Mouse (Mus musculus) forebrain, embryonic 15.5 days (tissue): ENCODE measurements around the gene Foxp2. TPM values are rescaled to one million over a fixed set of nuclear protein-coding genes. Genes with fewer than 3 reads are reported as not detected.
A peak's percentile ranks its signal among the peaks of the same experiment; 100 is the strongest.

Experiments used
- ATAC-seq: fragments of 200-750 bp; cut with Nextera tagmentation; replicated peaks from 2 replicates; pipeline ENCODE4 v1.8.0; 2017; ENCODE audit warnings: mild to moderate bottlenecking, moderate TSS enrichment, moderate library complexity
- H3K27ac ChIP-seq: fragments of 300-500 bp; sonication (generic); replicated peaks from 2 replicates; pipeline ENCODE4 v1.5.1; 2015; ENCODE audit warnings: mild to moderate bottlenecking, inconsistent platforms
- H3K27me3 ChIP-seq: fragments of 300-500 bp; sonication (generic); 2 replicates; pipeline ENCODE4 v1.6.1; 2015; ENCODE audit warnings: inconsistent platforms
- H3K36me3 ChIP-seq: fragments of 300-500 bp; sonication (generic); 2 replicates; pipeline ENCODE4 v1.6.1; 2015; ENCODE audit warnings: mild to moderate bottlenecking, inconsistent platforms
- H3K4me1 ChIP-seq: fragments of 300-500 bp; sonication (generic); 2 replicates; pipeline ENCODE4 v1.6.1; 2015; ENCODE audit warnings: inconsistent platforms
- H3K4me2 ChIP-seq: fragments of 300-500 bp; sonication (generic); replicated peaks from 2 replicates; pipeline ENCODE4 v1.6.1; 2015; ENCODE audit warnings: mild to moderate bottlenecking, inconsistent platforms
- H3K4me3 ChIP-seq: fragments of 300-500 bp; sonication (generic); 2 replicates; pipeline ENCODE4 v1.5.1; 2015; ENCODE audit warnings: mild to moderate bottlenecking, inconsistent platforms
- H3K9ac ChIP-seq: fragments of 300-500 bp; sonication (generic); replicated peaks from 2 replicates; pipeline ENCODE4 v1.6.1; 2015; ENCODE audit warnings: mild to moderate bottlenecking, inconsistent platforms
- H3K9me3 ChIP-seq: fragments of 300-500 bp; sonication (generic); 2 replicates; pipeline ENCODE4 v1.6.1; 2016; ENCODE audit warnings: inconsistent platforms
- WGBS: fragments of 180-500 bp; shearing (Covaris S2); methylation state at CpG from one replicate; pipeline ENCODE4 v1.1.7; 2015; ENCODE audit warnings: mixed read lengths; 5-methylcytosine and 5-hydroxymethylcytosine counted together
- polyA plus RNA-seq: library from polyadenylated mRNA; unstranded; fragments of >200 nt; fragmentation: Nextera tagmentation; extraction: Ambion mirVana; gene quantifications from 2 replicates; pipeline ENCODE4 v1.2.1, GENCODE M21; 2015

Gene Foxp2
- polyA plus RNA-seq, 1 experiment from 2014 or later = 38.4 TPM

DNA sequence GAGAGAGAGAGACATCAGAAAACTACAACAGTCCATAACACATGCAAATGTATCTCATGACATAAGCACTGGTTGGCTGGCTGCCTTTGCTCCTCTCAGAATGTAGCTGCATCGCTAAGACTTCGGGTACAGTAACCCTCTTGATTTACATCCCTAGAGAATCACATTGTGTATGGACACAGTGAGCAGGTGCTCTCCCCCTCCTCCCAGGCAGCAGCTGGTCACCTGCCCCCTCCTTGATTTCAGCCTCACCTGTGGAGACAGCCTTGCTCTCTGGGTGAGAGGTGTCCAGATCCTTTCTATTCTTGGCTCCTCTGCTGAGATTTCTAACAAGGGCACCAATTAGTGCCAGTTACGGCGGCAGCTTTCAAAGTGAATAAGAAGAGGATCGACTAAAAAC lies 409.5 kb downstream of the Foxp2 start:
- peaks cover 14% of the 10 kb centered on the region for H3K4me1 ChIP-seq
- 7% methylated on average over 5 of the region's 5 CpGs for WGBS
- no peaks in the 10 kb centered on the region for H3K36me3 ChIP-seq
- peak overlapping the region; percentile 60 for H3K27ac ChIP-seq
- H3K9ac ChIP-seq = no peak overlapping the region
- H3K4me3 ChIP-seq = no peak overlapping the region
- no peaks in the 10 kb centered on the region for H3K9me3 ChIP-seq
- no peaks in the 10 kb centered on the region for H3K27me3 ChIP-seq
- peak; percentile 85 for ATAC-seq
- peak overlapping the region; percentile 33 for H3K4me2 ChIP-seq

DNA sequence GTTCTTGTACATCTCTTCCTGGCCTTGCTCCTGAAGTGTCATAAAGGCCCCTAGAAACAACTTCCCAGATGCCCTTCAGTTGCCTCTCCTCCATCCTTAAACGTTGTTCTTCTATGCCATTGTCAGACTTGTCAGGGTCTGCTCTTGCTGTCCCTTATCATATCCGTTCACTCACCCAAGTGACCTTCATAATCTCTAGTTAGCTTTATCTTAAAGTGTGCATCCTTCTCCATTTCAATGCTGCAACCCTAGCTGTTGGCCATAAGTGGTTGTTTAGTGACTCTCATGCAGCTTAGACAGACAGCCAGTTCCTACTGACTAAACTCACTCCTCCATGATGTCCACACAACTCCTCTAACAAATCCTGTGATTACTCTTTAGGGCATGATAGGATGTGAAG lies 415.8 kb downstream of the Foxp2 start:
- Histone ChIP-seq H3K4me1 (peaks cover 8% of the 10 kb centered on the region), H3K9ac (no peak overlapping the region), H3K27ac (no peak overlapping the region), H3K9me3 (no peaks in the 10 kb centered on the region), H3K4me3 (no peak overlapping the region), H3K36me3 (no peaks in the 10 kb centered on the region), H3K27me3 (no peaks in the 10 kb centered on the region), H3K4me2 (no peak overlapping the region)
- 89% methylated on average over 2 of the region's 2 CpGs for WGBS
- ATAC-seq = no peak

DNA sequence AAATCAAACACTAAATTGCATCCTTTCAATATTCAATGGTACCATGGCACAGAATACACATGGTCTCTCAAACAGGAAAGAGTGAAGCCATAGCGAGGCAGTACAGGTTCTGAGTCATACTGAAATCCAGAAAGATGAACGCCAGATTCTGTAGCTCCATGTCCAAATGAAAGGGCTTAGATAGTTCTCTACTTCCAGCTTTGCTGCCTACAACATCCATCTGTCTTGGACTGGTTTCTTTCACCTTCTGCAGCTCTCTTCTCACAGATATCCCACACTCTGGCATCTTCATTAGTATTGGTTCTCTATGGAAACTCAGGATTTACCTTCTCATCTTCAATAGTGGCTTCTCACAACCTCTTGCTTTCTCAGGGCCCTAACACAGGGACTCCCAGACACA lies 417.2 kb downstream of the Foxp2 start:
- no peak overlapping the region for H3K27ac ChIP-seq
- no peaks in the 10 kb centered on the region for H3K27me3 ChIP-seq
- H3K4me3 ChIP-seq = no peak overlapping the region
- no peak overlapping the region for H3K4me2 ChIP-seq
- no peak overlapping the region for H3K9ac ChIP-seq
- no peaks in the 10 kb centered on the region for H3K9me3 ChIP-seq
- 88% methylated on average over 2 of the region's 2 CpGs for WGBS
- no peaks in the 10 kb centered on the region for H3K36me3 ChIP-seq
- peaks cover 20% of the 10 kb centered on the region for H3K4me1 ChIP-seq
- no peak for ATAC-seq

DNA sequence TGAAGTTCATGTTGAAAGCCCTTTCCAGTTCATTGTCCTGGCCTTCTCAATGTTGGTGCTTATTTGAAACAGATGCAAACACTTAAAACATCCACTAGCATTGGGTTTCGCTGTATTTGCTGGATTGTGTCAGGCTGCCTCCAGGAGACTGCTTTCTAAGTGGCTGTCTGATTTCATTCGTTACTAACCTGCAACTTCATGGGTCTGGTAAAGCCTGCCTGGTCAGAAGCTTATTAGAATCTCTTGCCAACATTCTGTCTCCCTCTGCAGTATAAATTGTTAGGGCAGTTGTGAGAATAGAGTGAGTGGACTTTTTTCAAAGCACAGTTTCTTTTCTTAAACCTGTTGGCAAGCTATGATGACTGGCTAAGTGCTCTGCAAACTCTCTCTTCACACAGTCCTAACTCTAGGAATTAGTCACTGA lies 420.4 kb downstream of the Foxp2 start:
- ATAC-seq = peak; percentile 67

DNA sequence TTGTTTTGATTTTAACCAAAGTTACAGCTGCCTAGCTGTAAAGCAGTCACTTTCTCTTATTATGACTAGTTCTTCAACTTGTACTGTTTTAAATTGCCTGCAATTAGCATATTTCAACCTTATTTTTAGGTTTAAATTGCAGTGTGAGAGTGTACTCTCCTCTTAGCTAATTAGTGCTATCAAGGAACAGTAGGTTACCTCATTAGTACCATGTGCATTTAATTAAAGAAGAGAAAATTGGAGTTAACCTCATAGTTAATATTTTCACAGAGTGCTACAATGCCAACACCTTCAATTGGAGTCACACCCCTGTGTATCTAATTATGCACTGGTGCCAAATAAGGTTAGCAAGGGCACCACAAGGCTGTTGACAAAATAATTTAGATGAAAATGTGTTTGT lies 421.9 kb downstream of the Foxp2 start:
- H3K4me2 ChIP-seq = no peak overlapping the region
- no peaks in the 10 kb centered on the region for H3K27me3 ChIP-seq
- no peaks in the 10 kb centered on the region for H3K36me3 ChIP-seq
- peaks cover 21% of the 10 kb centered on the region for H3K4me1 ChIP-seq
- H3K9ac ChIP-seq = no peak overlapping the region
- ATAC-seq = peak; percentile 89
- no peak overlapping the region for H3K4me3 ChIP-seq
- H3K27ac ChIP-seq = 0 out of 2 replicates have a peak overlapping the region, but pooled peaks have one; percentile 8
- no peaks in the 10 kb centered on the region for H3K9me3 ChIP-seq

More for the DNA sequence above, 420.4 kb downstream of the Foxp2 start:
- Histone ChIP-seq H3K4me2 (no peak overlapping the region), H3K4me1 (peaks cover 21% of the 10 kb centered on the region), H3K9ac (no peak overlapping the region), H3K27me3 (no peaks in the 10 kb centered on the region), H3K4me3 (no peak overlapping the region), H3K27ac (no peak overlapping the region), H3K9me3 (no peaks in the 10 kb centered on the region), H3K36me3 (no peaks in the 10 kb centered on the region)
- WGBS = 28% methylated on average over 2 of the region's 2 CpGs

DNA sequence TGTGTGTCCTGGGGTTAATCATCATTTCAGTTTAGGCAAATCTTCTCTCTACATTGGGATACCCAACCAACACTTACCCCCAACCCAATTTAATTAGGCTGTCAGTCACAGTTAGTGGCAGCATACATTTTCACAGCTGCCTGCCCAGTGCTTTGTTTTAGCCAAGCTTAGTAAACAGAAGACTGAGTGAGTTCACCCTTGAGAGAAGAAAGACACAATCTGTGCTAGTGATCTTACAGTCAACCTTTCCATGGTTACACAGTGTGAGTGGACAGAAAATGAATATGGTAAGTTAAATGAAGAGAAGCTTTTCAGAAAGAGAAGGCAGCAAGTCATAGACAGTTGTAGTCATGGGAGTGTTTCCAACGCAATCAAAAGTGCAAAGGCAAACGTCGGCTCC lies 446.6 kb downstream of the Foxp2 start:
- Histone ChIP-seq H3K9me3 (no peaks in the 10 kb centered on the region), H3K4me3 (no peak overlapping the region), H3K27ac (peak overlapping the region; percentile 52; the same call in 1 of the 2 replicates), H3K9ac (no peak overlapping the region), H3K4me1 (0 out of 2 replicates have a peak, but pooled peaks cover 5% of the 10 kb centered on the region), H3K36me3 (no peaks in the 10 kb centered on the region), H3K4me2 (no peak overlapping the region), H3K27me3 (no peaks in the 10 kb centered on the region)
- WGBS = 24% methylated on average over 3 of the region's 3 CpGs
- ATAC-seq = peak; percentile 78

DNA sequence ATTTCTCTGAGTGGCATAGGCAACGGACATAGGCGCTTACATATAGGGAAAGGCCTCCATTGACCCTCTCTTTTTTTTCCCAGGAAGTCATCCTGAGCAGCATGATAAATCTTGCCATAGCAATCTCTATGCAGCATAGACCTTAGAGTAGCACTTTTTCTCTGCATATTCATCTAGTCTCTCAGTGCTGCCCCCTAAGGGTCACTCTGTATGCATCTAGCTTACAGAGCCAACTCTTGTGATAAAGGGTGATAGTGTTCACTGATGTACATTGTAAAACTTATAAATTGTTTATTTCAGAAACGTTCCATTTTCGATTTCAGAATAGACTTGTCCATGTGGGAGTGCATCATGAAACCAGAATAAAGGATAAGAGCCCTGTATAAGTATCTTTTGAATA lies 454.7 kb downstream of the Foxp2 start:
- Histone ChIP-seq H3K4me2 (no peak overlapping the region), H3K9ac (no peak overlapping the region), H3K27me3 (no peaks in the 10 kb centered on the region), H3K4me1 (no peaks in the 10 kb centered on the region), H3K27ac (no peak overlapping the region), H3K4me3 (no peak overlapping the region), H3K36me3 (no peaks in the 10 kb centered on the region), H3K9me3 (no peaks in the 10 kb centered on the region)
- 83% methylated on average over 4 of the region's 4 CpGs for WGBS
- no peak for ATAC-seq

DNA sequence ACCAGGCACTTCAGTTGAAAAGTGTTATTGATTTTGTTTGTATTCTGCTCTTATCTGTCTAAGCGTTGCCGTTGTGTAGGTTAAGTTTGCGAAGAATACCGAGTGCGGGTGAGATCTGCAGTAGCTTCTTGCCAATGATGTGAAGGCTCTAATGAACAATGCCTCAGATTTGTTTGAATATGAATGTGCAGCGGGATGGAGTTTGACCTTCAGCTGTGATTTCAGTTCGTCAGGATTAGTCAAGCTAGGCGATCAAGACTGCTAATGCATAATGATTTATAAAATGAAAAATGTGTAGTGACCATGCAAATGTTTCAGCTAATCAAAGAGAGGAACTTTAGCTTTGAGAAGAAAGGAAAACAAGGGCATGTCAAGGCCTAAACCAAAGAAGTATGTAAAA lies 469.1 kb downstream of the Foxp2 start:
- no peaks in the 10 kb centered on the region for H3K36me3 ChIP-seq
- ATAC-seq = no peak
- no peak overlapping the region for H3K4me2 ChIP-seq
- no peak overlapping the region for H3K9ac ChIP-seq
- no peaks in the 10 kb centered on the region for H3K9me3 ChIP-seq
- H3K27me3 ChIP-seq = no peaks in the 10 kb centered on the region
- WGBS = 42% methylated on average over 8 of the region's 8 CpGs
- peak overlapping the region; percentile 38 for H3K27ac ChIP-seq
- H3K4me3 ChIP-seq = no peak overlapping the region
- peaks cover 19% of the 10 kb centered on the region for H3K4me1 ChIP-seq

DNA sequence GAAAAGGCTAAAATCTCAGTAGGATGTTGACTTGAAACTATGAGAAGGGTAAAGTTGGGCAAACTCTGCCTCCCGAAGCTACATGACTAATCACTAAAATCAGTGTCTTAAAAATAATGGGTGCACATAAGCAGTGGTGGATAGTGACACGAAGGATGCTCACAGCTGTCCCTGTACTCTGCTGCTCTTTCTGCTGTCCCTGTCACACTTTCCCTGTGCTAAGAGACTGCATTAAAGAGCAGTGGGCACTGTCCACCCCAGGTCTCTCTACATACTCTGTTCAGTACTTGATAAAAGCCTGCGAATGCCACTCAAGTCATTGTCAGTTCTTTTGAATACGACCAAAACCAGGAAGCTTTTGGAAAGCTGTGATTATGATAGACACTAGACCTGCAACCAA lies 469.7 kb downstream of the Foxp2 start:
- no peak for ATAC-seq
- Histone ChIP-seq H3K4me3 (no peak overlapping the region), H3K9me3 (no peaks in the 10 kb centered on the region), H3K4me2 (no peak overlapping the region), H3K4me1 (peaks cover 19% of the 10 kb centered on the region), H3K27ac (no peak overlapping the region), H3K9ac (no peak overlapping the region), H3K36me3 (no peaks in the 10 kb centered on the region), H3K27me3 (no peaks in the 10 kb centered on the region)
- 63% methylated on average over 4 of the region's 4 CpGs for WGBS

DNA sequence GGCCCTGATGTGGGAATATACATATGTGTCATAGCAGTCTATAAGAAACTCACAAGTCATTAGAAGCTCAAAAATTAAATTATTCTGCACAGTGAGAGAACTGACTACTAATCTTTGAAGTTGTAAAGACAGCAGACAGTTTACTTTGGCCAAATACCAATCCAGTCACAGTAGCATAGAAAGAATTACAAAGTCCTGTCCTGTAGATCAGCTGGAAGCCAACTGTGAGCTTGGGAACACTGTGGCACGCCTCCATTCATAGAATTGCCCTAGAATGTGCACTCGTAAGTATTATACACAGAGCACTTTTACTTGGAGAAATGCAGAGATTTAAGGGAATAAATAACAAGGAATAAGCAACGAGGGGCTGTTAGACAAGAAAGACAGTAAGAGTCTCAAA lies 472.5 kb downstream of the Foxp2 start:
- no peak for ATAC-seq

DNA sequence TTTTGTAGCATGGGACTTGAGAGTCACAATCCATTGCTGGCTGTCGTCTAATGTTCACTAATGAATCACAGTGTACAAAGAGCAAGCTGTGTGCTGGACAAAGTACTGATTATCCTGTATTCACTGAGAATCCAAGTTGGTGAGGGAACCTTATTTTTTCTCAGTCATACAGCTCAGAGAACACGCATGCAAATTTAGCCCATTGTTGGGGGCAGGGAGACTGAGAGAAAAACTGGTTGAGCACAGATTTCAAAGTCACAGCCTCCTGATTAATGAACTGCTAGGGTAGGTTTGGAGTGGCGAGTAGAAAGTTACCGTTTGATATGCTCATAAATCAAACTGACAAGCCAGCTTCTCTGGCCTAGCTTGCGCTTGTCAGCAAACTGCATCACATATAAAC lies 477.1 kb downstream of the Foxp2 start:
- Histone ChIP-seq H3K4me2 (no peak overlapping the region), H3K27ac (peak overlapping the region; percentile 17; the same call in 1 of the 2 replicates), H3K27me3 (no peaks in the 10 kb centered on the region), H3K36me3 (no peaks in the 10 kb centered on the region), H3K9me3 (no peaks in the 10 kb centered on the region), H3K9ac (no peak overlapping the region), H3K4me3 (no peak overlapping the region), H3K4me1 (peaks cover 19% of the 10 kb centered on the region)
- 18% methylated on average over 5 of the region's 5 CpGs for WGBS
- peak; percentile 74; the same call in 1 of the 2 replicates for ATAC-seq

More for the DNA sequence above, 472.5 kb downstream of the Foxp2 start:
- Histone ChIP-seq H3K4me2 (no peak overlapping the region), H3K9me3 (no peaks in the 10 kb centered on the region), H3K27ac (no peak overlapping the region), H3K36me3 (no peaks in the 10 kb centered on the region), H3K4me1 (peaks cover 28% of the 10 kb centered on the region), H3K27me3 (no peaks in the 10 kb centered on the region), H3K4me3 (no peak overlapping the region), H3K9ac (no peak overlapping the region)
- 34% methylated on average over 3 of the region's 3 CpGs for WGBS

DNA sequence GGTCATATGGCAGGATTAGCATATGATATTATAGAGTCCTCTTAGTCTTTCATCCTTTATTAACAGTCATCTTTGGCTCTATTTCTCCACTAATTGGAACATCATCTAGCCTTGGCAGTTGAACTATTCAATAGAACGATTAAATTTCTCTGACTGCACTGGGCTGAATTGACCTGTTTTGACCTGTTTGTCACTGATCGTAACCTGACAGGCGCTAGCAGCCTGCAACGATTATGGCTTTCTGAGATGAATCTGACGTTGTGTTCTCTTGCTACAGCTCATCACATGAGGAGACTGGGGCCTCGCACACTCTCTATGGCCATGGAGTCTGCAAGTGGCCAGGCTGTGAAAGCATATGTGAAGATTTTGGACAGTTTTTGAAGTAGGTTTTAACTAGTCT lies 495.3 kb downstream of the Foxp2 start:
- WGBS = 34% methylated on average over 6 of the region's 6 CpGs
- peaks cover 29% of the 10 kb centered on the region for H3K4me1 ChIP-seq
- no peak overlapping the region for H3K27ac ChIP-seq
- H3K9me3 ChIP-seq = no peaks in the 10 kb centered on the region
- H3K36me3 ChIP-seq = no peaks in the 10 kb centered on the region
- no peaks in the 10 kb centered on the region for H3K27me3 ChIP-seq
- no peak for ATAC-seq
- H3K9ac ChIP-seq = no peak overlapping the region
- H3K4me3 ChIP-seq = no peak overlapping the region
- no peak overlapping the region for H3K4me2 ChIP-seq

DNA sequence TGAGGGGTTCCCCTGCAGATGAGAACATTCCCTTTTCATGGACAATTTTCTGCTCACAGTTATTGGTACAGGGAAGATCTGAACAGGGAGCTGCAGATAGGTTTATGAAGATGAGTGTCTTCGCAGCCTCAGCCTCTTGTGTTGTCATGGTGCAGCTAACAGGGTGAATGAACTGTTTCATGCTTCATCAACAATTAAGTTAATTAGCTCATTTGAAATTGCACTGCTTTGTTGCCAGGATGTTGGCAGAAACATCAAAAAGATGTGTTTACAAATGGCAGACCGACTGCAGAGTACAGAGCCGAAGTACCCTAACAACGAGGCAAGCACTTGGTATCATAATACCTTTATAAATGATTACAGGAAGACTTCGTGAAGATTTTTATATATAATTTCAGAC lies 496.3 kb downstream of the Foxp2 start:
- no peaks in the 10 kb centered on the region for H3K36me3 ChIP-seq
- peaks cover 29% of the 10 kb centered on the region for H3K4me1 ChIP-seq
- H3K27ac ChIP-seq = no peak overlapping the region
- ATAC-seq = peak; percentile 85
- no peaks in the 10 kb centered on the region for H3K27me3 ChIP-seq
- H3K9me3 ChIP-seq = no peaks in the 10 kb centered on the region
- no peak overlapping the region for H3K4me3 ChIP-seq
- no peak overlapping the region for H3K4me2 ChIP-seq
- WGBS = 10% methylated on average over 5 of the region's 5 CpGs
- no peak overlapping the region for H3K9ac ChIP-seq
